Mouse (Mus musculus): ENCODE data around the gene Slc47a2.

DNA sequence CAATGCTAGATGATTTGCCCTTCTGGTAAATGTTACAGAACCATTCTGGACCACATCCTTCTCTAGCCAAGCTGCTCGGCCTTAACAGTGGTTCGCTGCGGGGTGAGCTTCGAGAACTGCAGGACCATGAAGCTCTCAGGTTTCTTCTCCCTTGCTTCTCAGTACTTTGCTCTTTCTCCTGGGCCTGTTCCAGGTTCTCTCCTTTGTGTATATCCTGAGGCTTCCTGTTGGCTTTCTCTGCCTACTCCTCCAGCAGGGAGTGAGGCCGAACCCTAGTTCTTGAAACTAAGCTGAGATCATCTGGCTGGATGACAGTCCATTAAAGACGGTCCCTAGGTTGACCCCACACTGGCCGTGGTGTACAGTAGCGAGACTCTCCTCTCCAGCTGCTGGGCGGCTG, 13.9 kb upstream of the Slc47a2 start:
- TF ChIP-seq CTCF (IDR thresholded peaks at IDR 0.05) = no peak
- no peak for TF ChIP-seq EP300 (IDR thresholded peaks at IDR 0.05)

All from lung, postnatal 0 days (tissue).